Mouse (Mus musculus) ES-Bruce4 (cell line): ENCODE measurements around the gene Dnah11.

Experiments
- CTCF ChIP-seq: IDR thresholded peaks from one replicate; pipeline ENCODE4 v1.8.1; 2011; ENCODE audit warnings: low read depth, low read length
- POLR2A ChIP-seq: IDR thresholded peaks from one replicate; pipeline ENCODE4 v1.8.1; 2011; ENCODE audit warnings: low read length; ENCODE audit not compliant: insufficient read depth

GRCm38 (mm10) chr12:118187663-118188062, 11.2 kb downstream of the Dnah11 start:
- TF ChIP-seq CTCF (no peak), POLR2A (no peak)
